Mouse (Mus musculus) megakaryocyte, embryonic 14.5 days (primary cell): ENCODE measurements around the gene Helt. TPM values are rescaled to one million over a fixed set of nuclear protein-coding genes. Genes with fewer than 3 reads are reported as not detected.

Experiments
- H3K27me3 ChIP-seq: replicated peaks from 2 replicates; pipeline ENCODE3; 2012; ENCODE audit warnings: inconsistent platforms
- H3K36me3 ChIP-seq: replicated peaks from 2 replicates; pipeline ENCODE3; 2012; ENCODE audit warnings: low read length, inconsistent platforms, mixed read lengths
- H3K4me1 ChIP-seq: 2 replicates; pipeline ENCODE4 v1.6.1; 2012; ENCODE audit warnings: inconsistent platforms
- H3K4me3 ChIP-seq: replicated peaks from 2 replicates; pipeline ENCODE3; 2012; ENCODE audit warnings: moderate library complexity, mild to moderate bottlenecking, inconsistent platforms
- H3K9me3 ChIP-seq: 2 replicates; pipeline ENCODE4 v1.6.1; 2012; ENCODE audit warnings: inconsistent platforms
- FLI1 ChIP-seq: IDR thresholded peaks from 2 replicates; pipeline ENCODE4 v1.6.1; 2012; ENCODE audit warnings: low read length, inconsistent platforms, mixed read lengths
- GATA1 ChIP-seq: IDR thresholded peaks from 3 replicates; pipeline ENCODE4 v1.6.1; 2012; ENCODE audit warnings: mixed read lengths, low read length, inconsistent platforms, borderline replicate concordance
- polyA plus RNA-seq: library from polyadenylated mRNA; stranded (reverse); fragments of >175 nt; gene quantifications from 2 replicates; pipeline ENCODE4 v1.2.3, GENCODE M21; 2012; ENCODE audit warnings: low replicate concordance; ENCODE audit not compliant: insufficient read depth

The Helt gene
- polyA plus RNA-seq, 1 experiment: not detected

DNA sequence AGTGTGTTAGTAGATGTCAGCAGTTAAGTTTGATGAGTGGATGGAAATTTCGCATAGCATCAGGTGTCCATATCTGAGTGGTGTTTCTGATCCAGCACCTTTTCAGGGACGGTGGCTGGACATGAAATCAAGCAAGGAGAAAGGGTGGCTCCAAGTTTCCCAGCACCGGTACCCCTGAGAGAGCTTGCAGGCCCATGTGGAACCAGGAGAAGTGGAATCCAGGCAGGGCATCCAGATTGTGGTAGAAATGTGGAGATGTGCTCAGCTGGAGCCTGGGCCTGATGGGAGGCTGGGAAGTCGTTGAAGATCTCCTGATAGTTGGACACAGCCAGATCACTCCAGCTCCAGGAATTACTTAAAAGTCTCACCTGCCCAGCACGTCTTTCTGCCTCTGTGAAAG is 30.2 kb upstream of the Helt start:
- peaks cover 19% of the 10 kb centered on the region for H3K9me3 ChIP-seq
- H3K4me1 ChIP-seq: no peaks in the 10 kb centered on the region
- H3K4me3 ChIP-seq: no peak overlapping the region
- TF ChIP-seq FLI1 (no peak), GATA1 (no peak)
- H3K36me3 ChIP-seq: no peaks in the 10 kb centered on the region
- no peaks in the 10 kb centered on the region for H3K27me3 ChIP-seq

- H3K4me1 ChIP-seq: no peaks in the 10 kb centered on the region
- TF ChIP-seq GATA1 (no peak), FLI1 (no peak)
- H3K36me3 ChIP-seq: no peaks in the 10 kb centered on the region
- H3K4me3 ChIP-seq: no peak overlapping the region
- H3K9me3 ChIP-seq: peaks cover 19% of the 10 kb centered on the region
- no peaks in the 10 kb centered on the region for H3K27me3 ChIP-seq
Observed at GRCm38 (mm10) chr8:46323672-46324191, 29.3 kb upstream of the Helt start.

DNA sequence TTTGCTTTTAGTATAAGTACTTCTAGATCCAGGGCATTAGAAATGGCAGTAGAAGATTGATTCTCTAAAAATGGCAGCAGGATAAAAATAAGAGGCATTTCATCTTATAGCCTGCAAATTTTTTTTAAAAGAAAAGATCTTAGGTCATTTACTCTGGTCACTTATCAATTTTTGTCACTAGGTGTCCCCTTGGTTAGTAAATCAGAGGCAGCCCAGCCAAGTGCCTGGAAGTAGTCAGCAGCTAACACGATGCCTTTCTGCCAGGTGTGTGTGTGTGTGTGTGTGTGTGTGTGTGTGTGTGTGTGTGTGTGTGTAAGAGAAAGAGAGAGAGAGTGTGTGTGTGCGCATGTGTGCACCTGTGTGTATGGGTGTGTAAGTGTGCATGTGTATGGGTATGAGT is 28.4 kb upstream of the Helt start:
- H3K36me3 ChIP-seq: no peaks in the 10 kb centered on the region
- no peak overlapping the region for H3K4me3 ChIP-seq
- no peaks in the 10 kb centered on the region for H3K27me3 ChIP-seq
- H3K4me1 ChIP-seq: no peaks in the 10 kb centered on the region
- H3K9me3 ChIP-seq: peaks cover 19% of the 10 kb centered on the region
- no peak for TF ChIP-seq FLI1

DNA sequence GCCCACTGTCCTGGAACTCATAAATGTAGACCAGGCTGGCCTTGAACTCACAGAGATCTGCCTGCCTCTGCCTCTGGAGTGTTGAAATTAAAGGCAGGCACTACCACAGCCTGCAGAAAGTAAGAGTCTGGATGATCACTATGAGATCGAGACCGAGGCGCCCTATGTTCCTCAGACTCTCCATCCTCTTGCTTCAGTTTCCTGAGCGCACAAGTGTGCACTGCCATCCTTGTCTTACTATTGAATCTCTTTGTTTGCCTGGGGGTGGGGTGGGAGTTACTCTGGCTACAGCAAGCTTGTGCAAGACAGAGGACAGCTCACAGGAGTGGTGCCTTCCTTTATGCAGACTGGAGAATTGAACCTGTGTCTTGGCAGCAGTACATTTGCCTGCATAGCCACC is 27.9 kb upstream of the Helt start:
- peaks cover 19% of the 10 kb centered on the region for H3K9me3 ChIP-seq
- no peak for TF ChIP-seq GATA1
- no peak for TF ChIP-seq FLI1
- H3K36me3 ChIP-seq: no peaks in the 10 kb centered on the region
- no peaks in the 10 kb centered on the region for H3K4me1 ChIP-seq
- H3K4me3 ChIP-seq: no peak overlapping the region
- H3K27me3 ChIP-seq: no peaks in the 10 kb centered on the region

GRCm38 (mm10) chr8:46318802-46319201 is 24.3 kb upstream of the Helt start:
- no peaks in the 10 kb centered on the region for H3K27me3 ChIP-seq
- no peak overlapping the region for H3K4me3 ChIP-seq
- H3K9me3 ChIP-seq: peaks cover 7% of the 10 kb centered on the region
- no peaks in the 10 kb centered on the region for H3K4me1 ChIP-seq
- H3K36me3 ChIP-seq: no peaks in the 10 kb centered on the region
- TF ChIP-seq FLI1 (no peak), GATA1 (no peak)

DNA sequence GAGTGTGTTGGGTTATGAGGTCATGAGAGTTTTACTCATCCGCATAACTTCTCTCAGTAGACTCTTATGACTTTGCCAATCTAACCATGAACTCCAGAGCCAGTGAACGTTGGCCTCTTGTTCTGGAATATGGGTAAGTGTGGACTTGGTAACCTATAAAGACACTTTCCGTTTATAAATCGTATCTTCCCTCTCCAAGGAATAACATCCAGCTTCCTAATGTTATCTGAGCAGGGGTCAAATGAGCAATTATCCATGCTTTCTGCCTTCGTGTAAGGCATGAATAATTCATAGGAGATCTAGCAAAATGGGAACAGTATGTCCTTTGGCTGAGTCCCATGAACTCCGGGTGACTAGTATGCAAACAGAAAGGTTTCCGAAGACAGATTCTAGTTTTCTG is 22.7 kb upstream of the Helt start:
- no peaks in the 10 kb centered on the region for H3K4me1 ChIP-seq

DNA sequence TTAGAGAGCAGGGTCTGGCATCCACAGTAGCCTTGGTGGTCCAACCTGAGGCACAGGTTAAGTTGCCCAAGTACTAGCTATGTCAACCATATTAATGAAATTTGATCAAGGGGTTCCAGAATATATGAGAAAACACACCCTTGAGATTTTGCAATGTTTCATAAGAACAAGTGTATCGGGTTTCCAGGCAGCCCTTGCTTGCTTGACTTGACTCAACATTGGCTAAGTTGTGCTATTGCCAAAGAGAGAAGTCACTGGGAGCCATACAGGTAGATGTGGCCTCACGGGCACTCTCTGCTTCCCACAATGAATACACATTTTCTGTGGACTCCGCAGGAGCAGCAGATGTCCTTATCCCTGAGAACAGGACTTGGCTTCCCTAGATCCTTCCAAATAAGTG is 19.3 kb upstream of the Helt start:
- Histone ChIP-seq H3K4me1 (peaks cover 8% of the 10 kb centered on the region; the same call in 1 of the 2 replicates), H3K27me3 (peaks cover 9% of the 10 kb centered on the region), H3K9me3 (no peaks in the 10 kb centered on the region), H3K4me3 (no peak overlapping the region), H3K36me3 (no peaks in the 10 kb centered on the region)
- no peak for TF ChIP-seq GATA1
- TF ChIP-seq FLI1: no peak

More for the DNA sequence above, 22.7 kb upstream of the Helt start:
- TF ChIP-seq FLI1: no peak
- TF ChIP-seq GATA1: no peak
- H3K4me3 ChIP-seq: no peak overlapping the region
- H3K9me3 ChIP-seq: peaks cover 7% of the 10 kb centered on the region
- H3K36me3 ChIP-seq: no peaks in the 10 kb centered on the region
- H3K27me3 ChIP-seq: no peaks in the 10 kb centered on the region

DNA sequence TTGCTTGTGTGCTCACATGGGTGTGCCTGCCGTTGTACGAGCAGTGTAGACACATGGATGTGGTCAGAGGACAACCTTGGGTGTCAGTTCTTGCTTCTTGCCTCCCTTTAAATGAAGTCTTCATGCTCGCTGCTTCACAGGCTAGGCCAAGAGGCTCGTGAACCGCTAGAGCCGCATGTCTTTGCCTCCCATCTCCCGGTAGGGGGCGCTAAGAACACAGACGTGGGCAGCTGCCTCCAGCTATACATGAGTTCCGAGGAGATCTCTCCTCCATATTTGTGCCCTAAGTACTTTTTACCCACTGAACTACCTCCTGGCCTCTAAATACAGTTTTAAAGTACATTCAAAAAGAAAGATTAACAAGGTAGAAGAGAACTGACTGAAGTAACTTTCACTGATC is 16.7 kb upstream of the Helt start:
- Histone ChIP-seq H3K4me3 (no peak overlapping the region), H3K36me3 (no peaks in the 10 kb centered on the region), H3K9me3 (no peaks in the 10 kb centered on the region), H3K27me3 (peaks cover 11% of the 10 kb centered on the region), H3K4me1 (peaks cover 8% of the 10 kb centered on the region; the same call in 1 of the 2 replicates)
- TF ChIP-seq FLI1 (no peak), GATA1 (no peak)

- TF ChIP-seq FLI1 (no peak), GATA1 (no peak)
- Histone ChIP-seq H3K4me1 (peaks cover 10% of the 10 kb centered on the region), H3K27me3 (peaks cover 11% of the 10 kb centered on the region), H3K9me3 (no peaks in the 10 kb centered on the region), H3K4me3 (no peak overlapping the region), H3K36me3 (no peaks in the 10 kb centered on the region)
Observed at GRCm38 (mm10) chr8:46308189-46308588, 13.7 kb upstream of the Helt start.

DNA sequence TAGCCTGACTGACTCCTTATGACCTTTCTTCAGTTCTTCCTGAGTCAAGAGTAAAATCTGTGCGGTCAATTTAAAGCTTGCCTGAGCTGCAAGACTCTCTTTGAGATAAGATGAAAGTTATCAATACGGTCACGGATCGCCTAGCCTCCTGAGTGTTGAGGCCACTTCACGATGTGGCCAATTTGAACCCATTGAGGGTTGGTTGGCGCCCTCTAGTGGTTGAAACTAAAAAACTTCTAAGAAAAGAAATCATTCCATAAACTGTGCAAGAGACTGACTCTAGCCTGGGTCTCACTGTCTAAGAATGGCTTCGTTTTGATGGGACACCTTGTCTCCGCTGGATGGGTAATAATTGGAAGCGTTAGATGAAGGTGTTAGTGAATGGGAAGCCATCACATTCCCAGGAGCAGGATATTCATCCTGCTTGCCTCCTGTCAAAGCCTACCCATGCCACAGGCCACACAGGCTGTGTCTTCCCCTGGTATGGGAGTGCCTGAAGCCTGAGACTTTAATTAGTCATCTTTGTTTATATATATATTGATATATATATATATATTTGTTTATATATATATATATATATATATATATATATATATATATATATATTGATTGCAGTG is 11.4 kb upstream of the Helt start:
- no peak for TF ChIP-seq FLI1
- no peak for TF ChIP-seq GATA1
- H3K36me3 ChIP-seq: no peaks in the 10 kb centered on the region
- peaks cover 2% of the 10 kb centered on the region for H3K4me1 ChIP-seq
- H3K27me3 ChIP-seq: peaks cover 18% of the 10 kb centered on the region
- H3K9me3 ChIP-seq: peaks cover 9% of the 10 kb centered on the region
- H3K4me3 ChIP-seq: peak overlapping the region; percentile 40
